Mouse (Mus musculus) ES-Bruce4 (cell line): ENCODE measurements around the gene Rgs3. TPM values are rescaled to one million over a fixed set of nuclear protein-coding genes. Genes with fewer than 3 reads are reported as not detected.
A peak's percentile ranks its signal among the peaks of the same experiment; 100 is the strongest.

Source experiments
- H3K27ac ChIP-seq: 2 replicates; pipeline ENCODE4 v1.5.1; 2012; ENCODE audit warnings: low read length, inconsistent platforms; ENCODE audit not compliant: insufficient read depth
- H3K27me3 ChIP-seq: 2 replicates; pipeline ENCODE4 v1.6.1; 2012; ENCODE audit warnings: mild to moderate bottlenecking, low read length, inconsistent platforms; ENCODE audit not compliant: control insufficient read depth, poor library complexity, insufficient read depth, severe bottlenecking
- H3K36me3 ChIP-seq: 2 replicates; pipeline ENCODE4 v1.6.1; 2012; ENCODE audit warnings: inconsistent platforms, mild to moderate bottlenecking, low read length, moderate library complexity; ENCODE audit not compliant: control insufficient read depth, poor library complexity, insufficient read depth, severe bottlenecking
- H3K4me1 ChIP-seq: one replicate; pipeline ENCODE4 v1.8.1; 2011; ENCODE audit warnings: low read length; ENCODE audit not compliant: control insufficient read depth, insufficient read depth
- H3K4me3 ChIP-seq: 2 replicates; pipeline ENCODE4 v1.5.1; 2011; ENCODE audit warnings: low read depth, mild to moderate bottlenecking, low read length
- H3K9ac ChIP-seq: 2 replicates; pipeline ENCODE4 v1.6.1; 2012; ENCODE audit warnings: low read depth, mild to moderate bottlenecking, inconsistent platforms; ENCODE audit not compliant: poor library complexity, severe bottlenecking
- H3K9me3 ChIP-seq: replicated peaks from 2 replicates; pipeline ENCODE4 v1.6.1; 2012; ENCODE audit warnings: mild to moderate bottlenecking, low read length, inconsistent platforms; ENCODE audit not compliant: control insufficient read depth, poor library complexity, insufficient read depth, severe bottlenecking
- CTCF ChIP-seq: IDR thresholded peaks from one replicate; pipeline ENCODE4 v1.8.1; 2011; ENCODE audit warnings: low read depth, low read length
- EP300 ChIP-seq: IDR thresholded peaks from 2 replicates; pipeline ENCODE4 v1.6.1; 2011; ENCODE audit warnings: low read depth, low read length; ENCODE audit not compliant: insufficient read depth
- POLR2A ChIP-seq: IDR thresholded peaks from one replicate; pipeline ENCODE4 v1.8.1; 2011; ENCODE audit warnings: low read length; ENCODE audit not compliant: insufficient read depth
- polyA plus RNA-seq: library from polyadenylated mRNA; stranded (reverse); fragments of >200 nt; gene quantifications from 2 replicates; pipeline ENCODE4 v1.2.4, GENCODE M21; 2011; ENCODE audit warnings: low read depth; ENCODE audit not compliant: missing spikeins, insufficient read depth, insufficient read length

Rgs3 gene
- polyA plus RNA-seq, 1 experiment: 15.3 TPM

DNA sequence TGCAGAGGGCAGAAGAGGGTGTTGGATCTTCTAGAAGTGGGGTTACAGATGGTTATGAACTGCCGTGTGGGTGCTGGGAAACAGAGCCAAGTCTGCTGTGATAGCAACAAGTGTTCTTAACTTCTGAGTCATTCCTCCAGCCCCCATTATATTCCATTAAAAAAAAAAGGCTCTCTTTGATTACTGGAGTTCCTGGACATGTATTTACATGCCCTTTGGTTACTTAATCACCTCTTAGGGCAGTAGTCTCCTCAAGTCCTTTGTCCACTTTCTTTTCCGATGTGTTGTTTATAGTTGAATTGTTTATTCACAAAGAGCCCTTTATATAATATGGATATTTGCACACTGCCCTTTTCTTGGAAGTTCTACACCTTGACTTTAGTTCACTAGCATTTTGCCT is 106.2 kb downstream of the Rgs3 start:
- no peak for TF ChIP-seq EP300
- TF ChIP-seq POLR2A: no peak
- TF ChIP-seq CTCF: no peak
- Histone ChIP-seq H3K27ac (no peak overlapping the region), H3K9me3 (no peaks in the 10 kb centered on the region), H3K4me3 (no peak overlapping the region), H3K9ac (no peak overlapping the region), H3K36me3 (no peaks in the 10 kb centered on the region), H3K4me1 (peaks cover 9% of the 10 kb centered on the region), H3K27me3 (no peaks in the 10 kb centered on the region)

DNA sequence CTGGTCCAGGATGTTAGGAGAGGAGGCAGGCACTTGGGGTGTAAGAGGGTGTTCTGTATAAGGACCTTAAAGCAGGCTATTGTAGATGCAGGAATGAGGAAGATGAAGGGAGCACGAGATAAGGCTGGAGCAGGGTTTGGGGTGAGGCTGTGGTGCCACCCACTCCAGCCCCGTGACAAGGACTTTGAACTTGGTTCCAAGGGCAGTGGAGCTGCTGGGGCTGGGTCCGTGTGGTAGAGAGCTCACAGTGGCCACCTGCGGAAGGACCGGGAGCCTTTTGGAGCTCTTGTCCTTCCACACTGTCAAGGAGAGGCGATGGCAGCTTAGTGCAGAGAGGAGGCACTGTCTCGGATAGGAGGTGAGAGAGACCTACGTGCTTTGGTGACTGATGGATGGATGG is 109.0 kb downstream of the Rgs3 start:
- Histone ChIP-seq H3K9ac (no peak overlapping the region), H3K4me1 (no peaks in the 10 kb centered on the region), H3K27ac (no peak overlapping the region), H3K36me3 (no peaks in the 10 kb centered on the region), H3K27me3 (no peaks in the 10 kb centered on the region), H3K9me3 (no peaks in the 10 kb centered on the region), H3K4me3 (no peak overlapping the region)
- TF ChIP-seq POLR2A (no peak), CTCF (no peak), EP300 (no peak)

DNA sequence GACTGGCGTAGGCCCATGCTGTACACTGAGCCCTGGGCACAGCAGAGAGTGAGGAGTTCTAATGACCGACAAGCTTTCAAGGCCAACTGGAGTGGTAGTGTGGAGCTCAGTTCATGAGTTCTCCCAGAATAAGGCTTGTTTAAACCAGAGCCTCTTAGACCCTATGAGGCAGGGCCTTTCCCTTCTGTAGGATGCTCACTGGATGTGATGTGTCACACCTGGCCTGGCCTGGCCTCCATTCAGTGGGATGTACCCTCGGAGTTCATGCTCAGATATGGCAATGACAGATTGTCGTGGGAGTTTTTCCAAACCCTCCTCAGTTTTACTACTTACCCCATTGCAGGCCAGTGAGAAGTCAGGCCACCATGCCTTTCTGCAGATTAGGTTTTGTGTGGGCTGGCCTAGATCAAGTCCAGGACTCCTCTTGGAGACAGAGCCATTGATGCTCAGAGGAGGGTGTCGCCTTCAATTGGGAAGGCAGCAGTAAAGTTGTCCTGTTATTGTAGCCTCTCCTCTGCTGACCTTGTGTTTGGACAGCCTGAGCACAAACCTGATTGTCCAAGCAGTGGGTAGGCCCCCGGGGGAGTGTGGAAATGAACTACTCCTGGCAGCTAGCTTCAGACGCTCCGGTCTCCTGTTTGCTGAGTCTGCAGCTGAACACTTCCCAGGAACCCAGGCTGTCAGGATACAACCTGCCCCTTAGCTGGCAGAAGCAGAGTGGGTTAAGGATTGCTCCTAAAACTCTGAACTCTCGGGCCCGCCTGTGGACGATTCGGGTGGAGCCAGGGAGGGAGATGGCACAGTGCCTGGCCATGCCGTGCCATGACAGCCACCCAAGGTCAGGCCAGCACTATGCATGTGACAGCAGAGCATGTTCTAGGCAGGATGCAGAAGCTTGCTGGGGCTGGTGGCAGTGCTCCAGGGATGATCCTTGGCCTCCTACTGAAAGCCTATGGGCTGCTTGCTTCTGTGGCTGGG is 109.7 kb downstream of the Rgs3 start:
- H3K4me1 ChIP-seq: no peaks in the 10 kb centered on the region
- no peaks in the 10 kb centered on the region for H3K9me3 ChIP-seq
- no peak overlapping the region for H3K9ac ChIP-seq
- no peaks in the 10 kb centered on the region for H3K27me3 ChIP-seq
- no peak overlapping the region for H3K27ac ChIP-seq
- no peak for TF ChIP-seq CTCF
- H3K4me3 ChIP-seq: no peak overlapping the region
- no peaks in the 10 kb centered on the region for H3K36me3 ChIP-seq

DNA sequence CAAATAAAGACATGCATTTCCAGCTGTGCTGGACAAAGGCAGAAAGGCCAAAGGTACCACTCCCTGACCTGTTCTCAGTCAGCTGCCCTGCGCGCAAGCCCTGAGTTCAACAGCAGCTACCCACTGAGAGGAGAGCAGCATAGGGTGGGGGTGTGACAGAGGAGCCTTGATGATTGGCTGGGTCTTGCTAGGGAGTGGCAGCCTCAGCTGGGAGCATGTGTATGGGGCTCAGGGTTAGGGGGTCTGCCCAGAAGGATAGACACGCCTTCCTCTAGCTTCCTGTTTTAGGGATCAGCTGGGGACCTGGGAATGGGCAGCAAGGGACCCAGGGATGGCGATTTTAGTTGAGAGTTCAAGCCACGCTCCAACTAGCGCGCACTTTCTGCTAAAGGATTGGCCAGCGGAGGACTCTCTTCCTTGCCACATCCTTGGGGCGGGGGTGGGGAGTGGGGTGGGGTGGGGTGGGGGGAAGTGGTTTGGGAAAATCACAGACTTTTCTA is 113.9 kb downstream of the Rgs3 start:
- no peaks in the 10 kb centered on the region for H3K27me3 ChIP-seq
- H3K9ac ChIP-seq: no peak overlapping the region
- H3K4me3 ChIP-seq: 0 out of 2 replicates have a peak overlapping the region, but pooled peaks have one; percentile 4
- H3K36me3 ChIP-seq: no peaks in the 10 kb centered on the region
- no peak for TF ChIP-seq CTCF
- TF ChIP-seq EP300: 0 out of 2 replicates have a peak, but pooled peaks have one; percentile 47
- no peaks in the 10 kb centered on the region for H3K4me1 ChIP-seq
- no peak overlapping the region for H3K27ac ChIP-seq
- no peaks in the 10 kb centered on the region for H3K9me3 ChIP-seq

DNA sequence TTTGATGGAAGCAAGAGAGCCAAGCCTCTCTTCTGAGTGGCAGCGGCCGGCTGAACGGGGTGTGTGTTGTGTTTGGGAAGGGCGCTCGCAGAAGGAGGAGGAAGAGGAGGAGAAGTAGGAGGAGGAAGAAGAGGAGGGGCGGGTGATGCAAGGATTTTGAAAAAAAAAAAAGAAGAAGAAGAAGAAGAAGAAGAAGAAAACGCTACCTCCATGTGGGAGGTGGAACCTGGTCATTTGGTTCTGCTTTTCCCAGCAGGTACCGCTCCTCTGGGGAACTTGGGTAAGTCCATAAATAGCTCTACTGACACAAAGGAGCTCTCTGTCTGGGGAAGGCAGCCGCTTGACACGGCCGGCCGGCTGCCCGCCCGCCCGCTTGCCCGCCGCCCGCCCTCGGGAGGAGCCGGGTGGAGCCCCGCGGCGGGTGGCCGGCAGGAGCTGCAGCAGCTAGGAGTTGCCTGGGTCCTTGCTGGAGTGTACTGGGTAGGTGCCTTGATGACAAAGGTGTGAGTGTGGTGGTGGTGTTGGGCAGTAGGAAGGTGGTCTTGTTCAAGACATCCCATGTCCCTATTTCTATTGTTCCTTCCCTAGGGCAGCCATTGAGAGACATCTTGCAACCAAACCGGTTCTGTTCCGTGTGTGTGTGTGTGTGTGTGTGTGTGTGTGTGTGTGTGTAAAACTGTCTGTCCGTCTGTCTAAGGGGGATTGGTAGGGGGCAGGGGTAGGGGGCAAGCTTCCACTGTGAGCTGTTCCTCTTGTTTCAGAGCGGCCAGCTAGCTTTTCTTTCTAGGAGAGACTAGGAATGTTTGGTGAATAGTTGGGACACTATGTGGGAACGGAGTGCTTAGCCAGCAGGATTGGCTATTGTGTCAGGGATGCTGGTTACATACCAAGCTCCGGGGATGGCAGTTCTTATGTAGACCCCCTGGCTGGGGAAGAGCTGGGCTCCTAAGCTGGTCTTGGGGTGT is 114.7 kb downstream of the Rgs3 start:
- H3K4me3 ChIP-seq: peak overlapping the region; percentile 19
- no peaks in the 10 kb centered on the region for H3K4me1 ChIP-seq
- no peak overlapping the region for H3K9ac ChIP-seq
- no peak overlapping the region for H3K27ac ChIP-seq
- TF ChIP-seq EP300 (no peak), CTCF (no peak), POLR2A (no peak)
- H3K27me3 ChIP-seq: no peaks in the 10 kb centered on the region
- H3K36me3 ChIP-seq: no peaks in the 10 kb centered on the region
- H3K9me3 ChIP-seq: no peaks in the 10 kb centered on the region

DNA sequence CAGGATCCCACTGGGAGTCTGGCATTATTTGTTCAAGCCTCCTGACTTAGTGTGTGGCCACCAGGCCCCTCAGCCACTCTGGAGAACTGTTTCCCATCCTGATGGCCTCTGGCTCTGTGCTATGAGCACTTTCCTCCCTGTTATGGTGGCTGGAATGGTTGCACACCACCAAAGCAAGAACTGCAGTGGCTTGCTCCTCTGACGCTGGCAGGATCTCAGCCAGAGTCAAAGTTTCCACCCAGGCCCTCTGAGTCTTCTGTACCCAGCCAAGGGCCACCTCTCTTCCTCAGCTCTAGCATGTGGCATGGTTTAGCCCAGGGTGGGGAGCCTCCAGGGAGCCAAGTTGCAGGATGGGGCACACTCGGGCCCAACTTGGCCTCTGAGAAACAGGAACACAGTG is 115.7 kb downstream of the Rgs3 start:
- Histone ChIP-seq H3K9me3 (no peaks in the 10 kb centered on the region), H3K27ac (no peak overlapping the region), H3K27me3 (no peaks in the 10 kb centered on the region), H3K36me3 (no peaks in the 10 kb centered on the region), H3K9ac (no peak overlapping the region), H3K4me3 (no peak overlapping the region), H3K4me1 (no peaks in the 10 kb centered on the region)
- no peak for TF ChIP-seq EP300
- no peak for TF ChIP-seq POLR2A
- TF ChIP-seq CTCF: no peak
